Mouse (Mus musculus): ENCODE results near the gene Pfkfb4.

The Pfkfb4 gene

GRCm38 (mm10) chr9:109038086-109038895 lies 46.7 kb downstream of the Pfkfb4 start, which contains the start of gene Shisa5:
Gene Shisa5, plus strand, starts transcription at chr9:109038565.
- peak; percentile 81 for DNase-seq

- peak; percentile 35 for DNase-seq
These were observed 47.4 kb downstream of the Pfkfb4 start for GRCm38 (mm10) chr9:109038901-109039364.

GRCm38 (mm10) chr9:109039681-109040080 lies 48.1 kb downstream of the Pfkfb4 start:
- DNase-seq: no peak

DNA sequence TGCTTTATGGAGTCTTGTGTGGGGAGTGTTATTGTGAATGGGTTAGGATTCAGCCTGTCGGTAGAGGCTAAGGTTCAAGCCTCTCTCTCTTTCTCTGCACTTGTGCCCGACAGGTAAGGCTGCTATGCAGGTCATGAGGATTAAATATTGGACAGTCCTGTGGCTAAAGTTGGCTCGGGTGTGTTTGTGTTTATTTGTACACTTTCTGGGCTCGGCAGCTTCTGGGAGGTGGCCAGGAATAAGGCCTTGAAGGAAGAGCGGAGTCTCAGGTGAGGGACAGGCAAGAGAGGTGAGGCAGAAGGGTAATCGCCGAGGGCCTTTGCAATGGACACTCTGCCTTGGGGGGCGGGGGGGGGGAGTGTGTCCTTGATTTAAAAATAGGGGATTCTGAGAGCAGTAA lies 48.6 kb downstream of the Pfkfb4 start:
- DNase-seq: no peak

DNA sequence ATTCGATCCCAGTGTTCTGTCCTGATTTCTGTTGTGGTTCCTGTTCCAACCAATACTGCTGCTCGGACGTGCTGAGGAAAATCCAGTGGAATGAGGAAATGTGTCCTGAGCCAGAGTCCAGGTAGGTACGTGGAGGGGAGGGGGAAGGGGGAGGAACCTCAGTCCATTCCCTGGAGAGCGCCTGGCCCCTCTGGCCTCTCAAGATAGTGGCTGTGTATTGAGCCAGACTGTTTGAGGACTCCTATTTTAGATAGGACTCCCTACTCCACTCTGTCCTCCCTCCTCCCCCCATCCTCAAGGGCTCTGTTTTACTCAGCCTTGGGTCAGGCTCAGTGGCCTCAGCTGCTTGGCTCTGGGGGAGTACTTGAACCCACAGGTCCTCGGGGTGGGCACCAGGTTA lies 49.3 kb downstream of the Pfkfb4 start:
- DNase-seq: no peak

DNA sequence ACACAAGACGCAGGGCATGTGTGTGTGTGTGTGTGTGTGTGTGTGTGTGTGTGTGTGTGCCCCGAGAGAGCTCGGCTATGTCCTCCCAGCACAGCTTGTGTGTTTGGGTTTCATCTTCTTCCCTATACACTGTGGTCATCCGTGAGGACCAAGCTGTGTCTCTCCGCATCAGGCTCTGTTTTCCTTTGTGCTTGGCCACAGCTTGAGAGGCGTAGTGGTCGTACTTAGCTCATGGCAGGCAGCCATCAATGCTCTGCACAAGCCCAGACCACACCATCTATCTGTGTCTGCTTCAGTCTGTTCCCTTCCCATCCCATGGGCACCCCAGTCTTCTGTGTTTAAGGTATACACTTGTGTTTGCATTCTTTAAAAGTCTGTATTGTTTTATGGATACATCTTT lies 49.8 kb downstream of the Pfkfb4 start:
- DNase-seq: no peak

GRCm38 (mm10) chr9:109046306-109046705 lies 54.7 kb downstream of the Pfkfb4 start:
- DNase-seq: peak; percentile 84

GRCm38 (mm10) chr9:109049316-109049715 lies 57.7 kb downstream of the Pfkfb4 start:
- DNase-seq: no peak

DNA sequence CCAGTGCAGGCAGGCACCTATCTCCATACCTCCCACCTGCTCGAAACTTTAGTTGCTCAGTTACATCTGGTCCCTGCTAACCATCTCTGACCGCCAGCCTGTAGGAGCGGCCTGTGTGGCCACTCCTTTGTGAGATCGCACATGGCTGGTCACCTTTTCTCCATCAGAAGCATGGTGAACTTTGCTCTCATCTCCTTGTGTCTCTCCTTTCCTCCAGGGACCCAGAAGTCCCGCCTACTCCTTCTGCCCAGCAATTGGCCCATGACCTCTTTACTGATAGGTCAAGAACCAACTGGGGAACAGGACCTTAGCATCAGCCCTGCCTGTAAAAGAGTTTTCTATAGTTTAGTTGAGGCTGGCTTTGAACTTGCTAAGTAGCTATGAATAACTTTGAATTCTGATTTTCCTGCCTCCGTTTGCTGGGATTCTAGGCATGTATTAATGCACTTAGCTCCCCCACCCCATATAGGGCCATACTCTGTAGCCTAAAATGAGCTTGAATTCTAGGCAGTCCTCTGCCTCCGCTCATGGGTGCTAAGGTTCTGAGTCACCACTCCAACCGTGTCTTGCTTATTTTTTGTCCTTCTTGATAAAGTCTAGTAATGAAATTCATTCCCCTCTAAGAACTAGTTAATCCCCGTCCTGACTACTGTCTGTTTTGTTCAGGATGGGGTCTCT lies 58.6 kb downstream of the Pfkfb4 start:
- DNase-seq: no peak

DNA sequence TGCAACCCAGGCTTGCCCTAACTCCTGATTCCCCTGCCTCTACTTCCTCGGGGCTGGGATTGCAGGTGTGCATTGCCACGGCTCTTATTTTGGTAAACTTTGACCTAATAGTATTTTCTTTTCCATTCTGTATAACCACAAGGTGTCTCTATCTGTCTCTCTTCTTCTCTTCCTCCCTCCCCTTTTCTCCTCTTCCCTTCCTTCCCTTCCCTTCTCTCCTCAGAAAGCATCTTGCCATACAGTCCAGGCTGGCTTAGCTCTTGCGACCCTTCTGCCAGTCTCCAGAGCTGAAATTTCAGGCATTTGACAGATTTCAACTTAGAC lies 59.1 kb downstream of the Pfkfb4 start:
- peak; percentile 28 for DNase-seq

- DNase-seq: peak; percentile 62
These were observed 59.5 kb downstream of the Pfkfb4 start for GRCm38 (mm10) chr9:109051011-109051501.

- peak; percentile 40 for DNase-seq
These were observed 60.3 kb downstream of the Pfkfb4 start for GRCm38 (mm10) chr9:109051651-109052489.

- DNase-seq: peak; percentile 35
These were observed 61.1 kb downstream of the Pfkfb4 start for GRCm38 (mm10) chr9:109052490-109053260.

DNA sequence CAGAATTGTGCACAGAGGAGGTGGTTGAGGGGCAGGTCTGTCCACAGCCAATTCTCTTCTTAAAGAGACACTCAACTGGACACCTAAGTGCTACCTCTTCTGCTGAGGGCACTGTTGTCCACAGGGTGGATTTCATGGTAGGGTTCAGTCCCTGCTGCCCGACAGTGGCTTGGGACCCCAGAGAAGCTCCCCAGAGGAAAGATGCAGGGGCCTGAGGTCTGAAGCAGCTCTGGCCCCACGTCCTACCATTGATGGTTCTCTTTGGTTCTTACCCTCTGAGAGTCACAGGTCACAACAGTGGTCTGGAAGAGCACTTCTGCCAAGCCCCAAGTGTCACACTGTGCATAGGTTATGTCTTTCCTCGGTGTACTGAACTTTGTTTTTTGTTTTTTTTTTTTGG lies 61.8 kb downstream of the Pfkfb4 start:
- DNase-seq: no peak

- DNase-seq: no peak
These were observed 62.3 kb downstream of the Pfkfb4 start for GRCm38 (mm10) chr9:109053851-109054250.

DNA sequence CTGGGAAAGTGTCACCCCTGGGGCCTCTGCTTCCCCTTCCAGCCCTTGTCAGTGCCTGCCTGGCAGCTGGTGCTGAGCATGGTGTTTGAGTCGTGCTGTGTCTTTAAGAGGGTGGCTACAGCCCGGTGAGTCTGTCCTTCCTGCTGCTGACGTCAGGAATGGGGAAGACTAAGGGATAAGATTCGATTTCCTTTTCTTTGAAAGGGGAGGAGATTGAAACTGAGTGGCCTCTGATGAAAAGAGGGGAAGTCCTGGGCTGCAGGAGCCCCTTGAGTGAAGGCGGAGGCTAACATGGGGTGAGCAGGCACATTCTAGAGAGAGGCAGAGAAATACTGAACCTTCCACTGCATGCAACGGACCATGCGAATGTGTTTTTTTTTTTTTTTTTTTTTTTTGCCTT lies 63.1 kb downstream of the Pfkfb4 start:
- DNase-seq: peak; percentile 63

GRCm38 (mm10) chr9:109055271-109056030 lies 63.9 kb downstream of the Pfkfb4 start:
- peak; percentile 25 for DNase-seq

DNA sequence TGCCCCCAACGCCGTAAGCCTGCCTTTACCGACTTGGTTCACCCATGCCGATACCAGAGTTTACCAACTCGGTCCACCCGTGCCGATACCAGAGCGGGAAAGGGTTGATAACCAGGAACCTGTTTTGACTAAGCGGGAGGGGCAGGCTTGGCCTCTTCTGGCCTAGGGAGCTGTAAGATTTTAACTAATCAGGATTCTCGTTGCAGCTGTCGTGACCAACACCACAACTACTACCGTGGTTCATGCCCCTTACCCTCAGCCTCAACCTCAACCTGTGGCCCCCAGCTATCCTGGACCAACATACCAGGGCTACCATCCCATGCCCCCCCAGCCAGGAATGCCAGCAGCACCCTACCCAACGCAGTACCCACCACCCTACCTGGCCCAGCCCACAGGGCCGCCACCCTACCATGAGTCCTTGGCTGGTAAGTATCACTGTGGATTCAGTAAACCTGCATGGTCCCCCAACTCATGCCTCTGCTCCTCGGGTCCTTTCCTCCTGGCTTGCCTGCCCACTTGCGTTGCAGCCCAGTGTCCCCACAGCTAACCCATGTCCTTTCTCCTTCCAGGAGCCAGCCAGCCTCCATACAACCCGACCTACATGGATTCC lies 64.6 kb downstream of the Pfkfb4 start:
- peak; percentile 13 for DNase-seq

DNA sequence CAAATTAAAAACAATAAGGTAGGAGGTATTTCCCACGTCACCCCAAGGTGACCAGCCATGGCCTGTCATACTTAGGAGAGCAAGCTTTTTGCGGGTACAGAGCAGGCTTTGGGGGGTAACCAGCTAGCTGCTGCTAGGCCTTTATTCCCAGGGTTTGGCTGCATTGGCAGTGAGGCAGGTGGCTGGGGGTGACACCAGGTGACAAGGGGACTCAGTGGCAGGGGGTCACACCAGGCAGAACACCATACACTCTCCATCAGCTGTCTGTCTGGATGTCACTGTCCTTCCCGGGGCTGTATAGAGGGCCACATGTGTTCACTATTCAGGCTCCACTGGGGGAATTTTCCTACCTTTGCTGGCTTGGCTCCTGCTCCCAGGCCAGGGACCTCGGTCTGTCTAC lies 65.3 kb downstream of the Pfkfb4 start:
- no peak for DNase-seq

DNA sequence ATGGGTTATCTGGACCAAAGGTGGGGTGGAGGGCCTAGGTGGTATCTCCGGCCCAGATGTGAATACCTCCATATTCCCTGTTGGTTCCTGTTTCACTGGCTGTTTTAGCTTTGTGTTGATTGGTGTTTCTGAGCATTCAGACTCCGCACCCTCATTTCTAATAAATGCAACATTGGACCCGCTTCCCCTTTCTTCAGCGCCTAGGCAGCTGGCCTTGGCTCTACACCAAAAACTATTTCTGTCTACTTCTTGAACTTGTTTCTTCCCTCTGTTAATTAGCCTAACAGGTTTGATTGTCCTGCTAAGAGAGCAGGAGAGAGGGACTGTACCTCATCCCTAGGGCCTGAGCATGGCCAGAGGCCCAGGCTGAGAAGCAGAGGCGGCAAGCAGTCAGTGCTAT lies 66.0 kb downstream of the Pfkfb4 start:
- DNase-seq: no peak

All from thymus, postnatal 4 days (tissue).